Mouse (Mus musculus): Measurements from ENCODE around the gene Tmem139.

Tmem139 gene

GRCm38 (mm10) chr6:42282865-42283528 is 21.2 kb downstream of the Tmem139 start:
- no peak for DNase-seq (ENCODE audit: low spot score)

GRCm38 (mm10) chr6:42286448-42286847 is 24.7 kb downstream of the Tmem139 start, which contains the start of gene Clcn1:
Clcn1 (plus strand) TSS chr6:42286685.
- no peak for DNase-seq (ENCODE audit: low spot score)

GRCm38 (mm10) chr6:42287562-42287961 is 25.8 kb downstream of the Tmem139 start:
- no peak for DNase-seq (ENCODE audit: low spot score)

- no peak for DNase-seq (ENCODE audit: low spot score)
Observed at GRCm38 (mm10) chr6:42293327-42293726, 31.6 kb downstream of the Tmem139 start.

GRCm38 (mm10) chr6:42295549-42296094 is 33.9 kb downstream of the Tmem139 start:
- DNase-seq (ENCODE audit: low spot score), result peak; percentile 36

GRCm38 (mm10) chr6:42299362-42299761 is 37.6 kb downstream of the Tmem139 start:
- DNase-seq (ENCODE audit: low spot score), result no peak

- DNase-seq (ENCODE audit: low spot score), result no peak
Observed at GRCm38 (mm10) chr6:42309816-42310378, 48.1 kb downstream of the Tmem139 start.

- DNase-seq (ENCODE audit: low spot score), result no peak
Observed at GRCm38 (mm10) chr6:42310427-42311053, 48.8 kb downstream of the Tmem139 start.
